Mouse (Mus musculus) liver, embryonic 14.5 days (tissue): ENCODE results near the gene Mtrex. TPM values are rescaled to one million over a fixed set of nuclear protein-coding genes. Genes with fewer than 3 reads are reported as not detected.

ENCODE experiments used
- ATAC-seq: fragments of 200-750 bp; cut with Nextera tagmentation; 2 replicates; pipeline ENCODE4 v1.8.0; 2017; ENCODE audit warnings: moderate number of reproducible peaks, mild to moderate bottlenecking, moderate library complexity; ENCODE audit not compliant: insufficient read depth
- DNase-seq, 3 experiments: peaks; one replicate each; pipeline ENCODE4 v3.0.0-alpha.2; 2012 to 2013; ENCODE audit warnings: low read depth in 3 of 3, low spot score in 3 of 3
- H3K27ac ChIP-seq: fragments of 300-500 bp; sonication (generic); 2 replicates; pipeline ENCODE4 v1.5.1; 2014; ENCODE audit warnings: moderate library complexity, mild to moderate bottlenecking, control low read depth, inconsistent platforms
- H3K27me3 ChIP-seq: fragments of 300-500 bp; sonication (generic); 2 replicates; pipeline ENCODE4 v1.6.1; 2014; ENCODE audit warnings: mild to moderate bottlenecking, low read length, moderate library complexity; ENCODE audit not compliant: control insufficient read depth, insufficient read depth
- H3K36me3 ChIP-seq: fragments of 300-500 bp; sonication (generic); replicated peaks from 2 replicates; pipeline ENCODE4 v1.6.1; 2014; ENCODE audit warnings: low read depth; ENCODE audit not compliant: control insufficient read depth, insufficient read depth
- H3K4me1 ChIP-seq, 2 experiments: fragments of 200-500 bp in 1 of 2; fragments of 300-500 bp in 1 of 2; sonication (generic) in 1 of 2; replicated peaks; 2 replicates each; pipeline ENCODE4 v1.6.1; 2012 to 2014; ENCODE audit warnings: antibody characterized with exemption in 1 of 2, inconsistent platforms in 1 of 2, low read length in 1 of 2; ENCODE audit not compliant: control insufficient read depth in 2 of 2, insufficient read depth in 2 of 2
- H3K4me2 ChIP-seq: fragments of 300-500 bp; sonication (generic); 2 replicates; pipeline ENCODE4 v1.6.1; 2014; ENCODE audit warnings: low read depth, mild to moderate bottlenecking, control low read depth, moderate library complexity
- H3K4me3 ChIP-seq, 2 experiments: fragments of 200-500 bp in 1 of 2; fragments of 300-500 bp in 1 of 2; sonication (generic) in 1 of 2; 2 replicates each; pipeline ENCODE4 v1.5.1; 2012 to 2014; ENCODE audit warnings: low read depth in 2 of 2, low read length in 2 of 2, mild to moderate bottlenecking in 2 of 2, control low read depth in 1 of 2, inconsistent platforms in 1 of 2, moderate library complexity in 1 of 2; ENCODE audit not compliant: insufficient read depth in 1 of 2
- H3K9ac ChIP-seq: fragments of 300-500 bp; sonication (generic); replicated peaks from 2 replicates; pipeline ENCODE4 v1.6.1; 2014; ENCODE audit warnings: mild to moderate bottlenecking, control low read depth, moderate library complexity
- H3K9me3 ChIP-seq: fragments of 300-500 bp; sonication (generic); 2 replicates; pipeline ENCODE4 v1.6.1; 2016; ENCODE audit warnings: low read length, mixed read lengths; ENCODE audit not compliant: control insufficient read depth
- CTCF ChIP-seq: IDR thresholded peaks from 2 replicates; pipeline ENCODE4 v1.5.1; 2016; ENCODE audit warnings: antibody characterized with exemption, low read depth, control low read depth
- EP300 ChIP-seq: IDR thresholded peaks from 2 replicates; pipeline ENCODE4 v1.6.1; 2016; ENCODE audit warnings: antibody characterized with exemption, low read depth
- WGBS: fragments of 180-500 bp; shearing (Covaris S2); extraction: QIAGEN DNeasy Blood & Tissue Kit; methylation state at CpG from one replicate; pipeline ENCODE4 v1.1.7; 2014; ENCODE audit not compliant: insufficient replicate concordance; 5-methylcytosine and 5-hydroxymethylcytosine counted together
- polyA plus RNA-seq, 2 experiments: library from polyadenylated mRNA; depleted of rRNA in 1 of 2; stranded (reverse) in 1 of 2; unstranded in 1 of 2; fragments of >200 nt; fragmentation: Nextera tagmentation in 1 of 2; extraction: Ambion mirVana in 1 of 2; gene quantifications; 2 replicates each; pipeline versions ENCODE4 v1.2.1 to v1.2.3; 2012 to 2014

Mtrex gene
- polyA plus RNA-seq (2012; rRNA removed) = 10.4 and 18.6 TPM in 2 replicates
- 37.7 and 43.1 TPM in 2 replicates for polyA plus RNA-seq (2014; fragmentation: Nextera tagmentation; extraction: Ambion mirVana)

- WGBS = under 1% methylated on average over 57 of the region's 57 CpGs
Observed at GRCm38 (mm10) chr13:112927287-112928001, at the start of gene Mtrex, which contains the start of gene Dhx29. Gene Mtrex, minus strand, starts transcription at chr13:112927398. Gene Dhx29, plus strand, starts transcription at chr13:112927454.

GRCm38 (mm10) chr13:112976720-112977119, 49.5 kb upstream of the Mtrex start:
- WGBS = 23% methylated on average over 10 of the region's 10 CpGs
- no peaks in the 10 kb centered on the region for H3K4me1 ChIP-seq
- H3K27ac ChIP-seq = no peak overlapping the region
- no peak overlapping the region for H3K4me3 ChIP-seq
- TF ChIP-seq EP300 (no peak), CTCF (no peak)
- H3K9me3 ChIP-seq = no peaks in the 10 kb centered on the region
- H3K36me3 ChIP-seq = no peaks in the 10 kb centered on the region
- no peak overlapping the region for H3K4me2 ChIP-seq
- DNase-seq (no peak), ATAC-seq (no peak)
- peaks cover 3% of the 10 kb centered on the region for H3K27me3 ChIP-seq
- no peak overlapping the region for H3K9ac ChIP-seq

More at GRCm38 (mm10) chr13:112927287-112928001, at the start of gene Mtrex, which contains the start of gene Dhx29:
- ATAC-seq = peak; percentile 97
- peak within 1 kb of the TSS; percentile 90 for H3K9ac ChIP-seq
- TF ChIP-seq CTCF (no peak), EP300 (peak; percentile 39; the same call in 1 of the 2 replicates)
- peak within 1 kb of the TSS; percentile 90 for H3K27ac ChIP-seq
- peak; percentile 96 to 97 (median 96) for DNase-seq
- H3K4me3 ChIP-seq = peak within 1 kb of the TSS; percentile 69 to 98
- H3K9me3 ChIP-seq = no peaks in the 10 kb centered on the region
- no peaks in the 10 kb centered on the region for H3K27me3 ChIP-seq
- no peaks in the 10 kb centered on the region; the same call in 1 of the 2 replicates for H3K36me3 ChIP-seq
- peak within 1 kb of the TSS; percentile 76 for H3K4me2 ChIP-seq
- H3K4me1 ChIP-seq = peaks cover 6 to 12% of the 10 kb centered on the region in 2 experiments

- H3K4me1 ChIP-seq = no peaks in the 10 kb centered on the region
- no peak overlapping the region for H3K27ac ChIP-seq
- H3K9ac ChIP-seq = no peak overlapping the region
- DNase-seq (no peak), ATAC-seq (no peak)
- no peak for TF ChIP-seq CTCF
- TF ChIP-seq EP300 = no peak
- H3K9me3 ChIP-seq = no peaks in the 10 kb centered on the region
- WGBS = 75% methylated on average over 5 of the region's 5 CpGs
- H3K4me2 ChIP-seq = no peak overlapping the region
- no peaks in the 10 kb centered on the region for H3K27me3 ChIP-seq
- H3K4me3 ChIP-seq = no peak overlapping the region
- no peaks in the 10 kb centered on the region; the same call in none of the 2 replicates for H3K36me3 ChIP-seq
Observed at GRCm38 (mm10) chr13:112967267-112967666, 40.1 kb upstream of the Mtrex start.

- H3K27ac ChIP-seq = no peak overlapping the region
- no peaks in the 10 kb centered on the region; the same call in none of the 2 replicates for H3K36me3 ChIP-seq
- H3K4me2 ChIP-seq = no peak overlapping the region
- no peak overlapping the region for H3K9ac ChIP-seq
- H3K4me1 ChIP-seq = no peaks in the 10 kb centered on the region
- no peaks in the 10 kb centered on the region for H3K9me3 ChIP-seq
- H3K27me3 ChIP-seq = no peaks in the 10 kb centered on the region
- TF ChIP-seq EP300 (no peak), CTCF (no peak)
- ATAC-seq (no peak), DNase-seq (no peak)
- H3K4me3 ChIP-seq = no peak overlapping the region
- 84% methylated on average over 12 of the region's 12 CpGs for WGBS
Observed at GRCm38 (mm10) chr13:112964421-112964820, 37.2 kb upstream of the Mtrex start.

- no peak for ATAC-seq
- Histone ChIP-seq H3K4me2 (no peak overlapping the region), H3K27ac (no peak overlapping the region), H3K4me1 (no peaks in the 10 kb centered on the region), H3K36me3 (no peaks in the 10 kb centered on the region; the same call in none of the 2 replicates), H3K27me3 (no peaks in the 10 kb centered on the region), H3K4me3 (no peak overlapping the region), H3K9ac (no peak overlapping the region), H3K9me3 (no peaks in the 10 kb centered on the region)
- TF ChIP-seq EP300 = no peak
- no peak for TF ChIP-seq CTCF
- no peak for DNase-seq
- 76% methylated on average over 5 of the region's 5 CpGs for WGBS
Observed at GRCm38 (mm10) chr13:112963081-112963480, 35.9 kb upstream of the Mtrex start.
